Mouse (Mus musculus): ENCODE measurements at regions not wholly inside any gene's neighbourhood (a gene's known extent, or its start where the extent isn't known, plus 50 kb on each side); places are given as distances from the start of the nearest gene placed in this dataset.

- TF ChIP-seq CTCF (IDR thresholded peaks at IDR 0.05; ENCODE audit: extremely low read depth, insufficient read length, insufficient replicate concordance, low read depth, low read length): no peak
- TF ChIP-seq POLR2A (IDR thresholded peaks at IDR 0.05; ENCODE audit: low read depth, low read length): no peak
Observed at GRCm38 (mm10) chr3:143188931-143189330, 307.1 kb upstream of the Pkn2 start.

Data from small intestine, adult 2 months (tissue).